Mouse (Mus musculus): Measurements from ENCODE around the gene Scand1. TPM values are rescaled to one million over a fixed set of nuclear protein-coding genes. Genes with fewer than 3 reads are reported as not detected.
A peak's percentile ranks its signal among the peaks of the same experiment; 100 is the strongest.

Gene Scand1
- polyA plus RNA-seq, 1 experiment from 2014 or later: 53.6 TPM

DNA sequence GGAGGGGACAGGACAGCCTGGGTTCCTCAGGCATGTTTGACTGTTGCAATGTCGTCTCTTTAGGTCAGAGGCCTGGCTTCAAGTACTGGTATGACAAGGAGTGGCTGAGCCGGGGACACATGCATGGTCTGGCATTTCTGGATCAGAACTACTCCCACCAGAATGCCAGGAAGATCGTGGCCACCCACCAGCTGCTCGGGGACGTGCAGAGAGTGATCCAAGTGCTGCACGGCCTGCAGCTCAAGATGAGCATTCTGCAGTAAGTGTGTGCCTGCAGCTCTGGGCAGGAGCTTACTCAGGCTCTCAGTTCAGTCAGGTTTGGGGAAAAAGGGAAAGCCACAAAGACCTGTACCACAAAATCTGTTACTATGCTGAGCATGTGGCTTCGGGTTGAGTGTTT is 14.0 kb downstream of the Scand1 start:
- peaks cover 30% of the 10 kb centered on the region for H3K36me3 ChIP-seq (ENCODE audit: control insufficient read depth, insufficient read depth, low read length)
- no peaks in the 10 kb centered on the region for H3K27me3 ChIP-seq (ENCODE audit: control insufficient read depth, insufficient read depth, low read depth, low read length)
- no peaks in the 10 kb centered on the region; the same call in 1 of the 2 replicates for H3K4me1 ChIP-seq (replicated peaks; ENCODE audit: control insufficient read depth, insufficient read depth, low read length)
- WGBS: 72% methylated on average over 7 of the region's 7 CpGs
- H3K4me3 ChIP-seq (ENCODE audit: low read length): no peak overlapping the region
- H3K9me3 ChIP-seq (ENCODE audit: control insufficient read depth, low read length): no peaks in the 10 kb centered on the region
- ATAC-seq (ENCODE audit: low read depth): no peak
- H3K27ac ChIP-seq (ENCODE audit: low read length): no peak overlapping the region
- H3K4me2 ChIP-seq (ENCODE audit: low read depth, low read length): no peak overlapping the region
- no peak overlapping the region for H3K9ac ChIP-seq (ENCODE audit: low read length)

DNA sequence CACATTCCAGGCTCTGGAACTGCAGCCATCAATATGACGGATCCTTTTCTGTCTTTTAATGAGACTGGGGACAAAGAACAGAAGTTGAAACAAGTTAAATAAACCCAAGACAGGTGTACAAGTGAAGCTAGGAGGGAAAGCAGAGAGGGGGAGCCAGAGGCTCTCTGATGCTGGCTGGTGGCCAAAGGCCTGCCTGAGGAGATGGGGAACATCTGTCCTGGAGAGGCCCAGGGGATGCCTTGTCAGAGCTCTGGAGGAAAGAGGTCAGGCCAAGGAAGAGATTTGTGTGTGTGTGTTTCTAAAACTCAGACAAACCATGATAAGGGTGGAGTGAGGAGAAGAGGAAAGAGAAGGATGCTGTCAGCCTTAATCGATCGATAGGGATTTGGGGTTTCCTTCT is 14.9 kb downstream of the Scand1 start:
- Histone ChIP-seq H3K4me2 (ENCODE audit: low read depth, low read length) (no peak overlapping the region), H3K27me3 (ENCODE audit: control insufficient read depth, insufficient read depth, low read depth, low read length) (no peaks in the 10 kb centered on the region), H3K36me3 (ENCODE audit: control insufficient read depth, insufficient read depth, low read length) (peaks cover 30% of the 10 kb centered on the region), H3K27ac (ENCODE audit: low read length) (no peak overlapping the region), H3K4me1 (replicated peaks; ENCODE audit: control insufficient read depth, insufficient read depth, low read length) (no peaks in the 10 kb centered on the region; the same call in 1 of the 2 replicates), H3K9ac (ENCODE audit: low read length) (no peak overlapping the region), H3K9me3 (ENCODE audit: control insufficient read depth, low read length) (no peaks in the 10 kb centered on the region), H3K4me3 (ENCODE audit: low read length) (no peak overlapping the region)
- 48% methylated on average over 3 of the region's 3 CpGs for WGBS
- peak; percentile 59 for ATAC-seq (ENCODE audit: low read depth)

DNA sequence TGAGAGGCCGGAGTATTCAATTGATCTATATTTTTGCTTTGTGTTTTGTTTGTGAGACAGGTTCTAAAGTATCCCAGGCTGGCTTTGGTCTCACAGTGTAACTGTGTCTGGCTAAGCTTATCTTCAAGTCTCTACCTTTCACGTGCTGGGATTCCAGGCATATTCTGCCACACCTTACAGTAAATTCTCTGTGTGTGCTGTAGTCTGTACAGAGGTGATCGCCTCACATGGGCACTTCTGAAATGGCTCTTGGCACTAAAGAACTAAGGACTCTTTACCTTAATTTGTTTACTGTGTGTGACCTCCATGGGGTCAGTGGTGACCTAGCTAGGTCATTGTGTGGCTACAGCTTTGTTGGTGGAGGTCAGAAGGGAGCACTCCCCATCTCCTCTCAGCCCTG is 16.3 kb downstream of the Scand1 start:
- 76% methylated on average over 3 of the region's 3 CpGs for WGBS
- Histone ChIP-seq H3K4me1 (replicated peaks; ENCODE audit: control insufficient read depth, insufficient read depth, low read length) (no peaks in the 10 kb centered on the region; the same call in 1 of the 2 replicates), H3K4me3 (ENCODE audit: low read length) (no peak overlapping the region), H3K9me3 (ENCODE audit: control insufficient read depth, low read length) (no peaks in the 10 kb centered on the region), H3K4me2 (ENCODE audit: low read depth, low read length) (no peak overlapping the region), H3K9ac (ENCODE audit: low read length) (no peak overlapping the region), H3K27ac (ENCODE audit: low read length) (no peak overlapping the region), H3K27me3 (ENCODE audit: control insufficient read depth, insufficient read depth, low read depth, low read length) (no peaks in the 10 kb centered on the region), H3K36me3 (ENCODE audit: control insufficient read depth, insufficient read depth, low read length) (peaks cover 24% of the 10 kb centered on the region)
- ATAC-seq (ENCODE audit: low read depth): no peak

DNA sequence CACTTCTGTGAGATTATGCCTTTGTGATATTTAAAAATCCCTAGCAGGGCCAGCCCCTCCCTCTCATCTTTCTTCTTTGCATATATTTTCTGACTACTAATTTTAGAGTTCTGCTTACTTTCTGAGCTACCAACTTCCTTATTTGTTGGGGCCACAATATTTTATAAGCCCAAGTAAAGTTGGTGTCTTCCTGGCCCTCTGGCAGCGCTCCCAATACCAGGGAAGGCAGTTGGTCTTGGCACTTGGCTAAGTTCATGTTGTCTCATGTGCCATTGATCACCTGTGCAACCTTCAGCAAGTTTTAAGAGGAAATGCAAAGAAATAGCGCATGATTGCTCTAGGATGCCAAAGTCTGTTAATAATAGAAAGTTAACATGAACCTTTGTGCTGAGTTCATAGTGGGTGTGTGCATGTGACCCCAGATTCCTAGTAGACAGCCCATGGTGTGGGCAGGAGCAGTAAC is 16.9 kb downstream of the Scand1 start:
- Histone ChIP-seq H3K4me2 (ENCODE audit: low read depth, low read length) (no peak overlapping the region), H3K4me1 (replicated peaks; ENCODE audit: control insufficient read depth, insufficient read depth, low read length) (no peaks in the 10 kb centered on the region; the same call in 1 of the 2 replicates), H3K36me3 (ENCODE audit: control insufficient read depth, insufficient read depth, low read length) (peaks cover 19% of the 10 kb centered on the region), H3K9me3 (ENCODE audit: control insufficient read depth, low read length) (no peaks in the 10 kb centered on the region), H3K9ac (ENCODE audit: low read length) (no peak overlapping the region), H3K27ac (ENCODE audit: low read length) (no peak overlapping the region), H3K27me3 (ENCODE audit: control insufficient read depth, insufficient read depth, low read depth, low read length) (no peaks in the 10 kb centered on the region), H3K4me3 (ENCODE audit: low read length) (no peak overlapping the region)
- no peak for ATAC-seq (ENCODE audit: low read depth)
- 90% methylated on average over 2 of the region's 2 CpGs for WGBS

DNA sequence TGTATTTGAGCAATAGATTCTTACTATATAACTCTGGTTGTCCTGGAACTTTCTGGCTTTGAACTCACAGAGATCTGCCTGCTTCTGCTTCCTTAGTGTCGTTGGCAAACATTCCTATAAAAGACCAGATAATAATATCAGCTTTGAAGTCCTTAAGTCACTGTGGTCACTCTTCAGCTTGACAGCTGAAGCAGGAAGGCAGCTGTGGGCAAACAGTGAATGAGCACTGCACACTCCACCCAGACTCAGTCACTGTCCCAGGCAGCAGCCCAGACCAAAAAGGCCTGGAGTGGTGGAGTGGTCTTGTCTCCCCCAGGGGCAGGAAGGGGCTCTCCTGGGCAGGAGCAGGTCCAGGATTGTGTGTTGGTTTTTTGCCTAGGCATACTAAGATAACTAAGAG is 20.5 kb downstream of the Scand1 start:
- Histone ChIP-seq H3K9ac (ENCODE audit: low read length) (no peak overlapping the region), H3K36me3 (ENCODE audit: control insufficient read depth, insufficient read depth, low read length) (peaks cover 11% of the 10 kb centered on the region), H3K4me2 (ENCODE audit: low read depth, low read length) (no peak overlapping the region), H3K9me3 (ENCODE audit: control insufficient read depth, low read length) (no peaks in the 10 kb centered on the region), H3K4me3 (ENCODE audit: low read length) (no peak overlapping the region), H3K27ac (ENCODE audit: low read length) (no peak overlapping the region), H3K27me3 (ENCODE audit: control insufficient read depth, insufficient read depth, low read depth, low read length) (no peaks in the 10 kb centered on the region), H3K4me1 (replicated peaks; ENCODE audit: control insufficient read depth, insufficient read depth, low read length) (no peaks in the 10 kb centered on the region)
- WGBS: 78% methylated on average over 1 of the region's 1 CpGs
- ATAC-seq (ENCODE audit: low read depth): no peak

DNA sequence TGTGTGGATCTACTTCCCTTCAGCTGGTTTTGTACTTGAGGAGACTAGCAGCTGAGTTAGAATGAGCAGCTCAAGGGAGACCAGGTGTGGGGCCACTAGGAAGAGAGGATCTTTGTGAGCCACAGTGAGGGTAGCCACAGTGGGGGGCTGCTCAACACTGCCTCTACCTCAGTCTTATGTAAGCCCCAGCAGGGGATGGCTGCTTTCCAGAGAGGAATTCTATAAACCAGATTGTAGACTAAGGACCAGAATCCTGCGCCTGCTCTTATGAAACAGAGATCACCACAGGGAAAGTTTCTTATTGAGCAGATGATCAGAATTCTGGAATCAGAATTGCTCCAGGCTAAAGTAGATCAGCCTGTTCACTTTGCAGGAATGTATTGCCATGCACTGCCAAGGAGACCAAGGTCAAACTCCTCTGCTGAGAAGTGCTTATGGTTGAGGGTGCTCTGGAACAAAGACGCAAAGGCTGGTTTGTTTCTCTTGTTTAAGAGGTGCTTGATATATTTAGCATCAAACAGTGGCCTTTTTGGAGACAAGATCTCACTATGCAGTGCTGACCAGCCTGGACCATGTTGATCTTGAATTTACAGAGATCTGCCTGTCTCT is 22.8 kb downstream of the Scand1 start:
- WGBS: 77% methylated on average over 2 of the region's 2 CpGs

DNA sequence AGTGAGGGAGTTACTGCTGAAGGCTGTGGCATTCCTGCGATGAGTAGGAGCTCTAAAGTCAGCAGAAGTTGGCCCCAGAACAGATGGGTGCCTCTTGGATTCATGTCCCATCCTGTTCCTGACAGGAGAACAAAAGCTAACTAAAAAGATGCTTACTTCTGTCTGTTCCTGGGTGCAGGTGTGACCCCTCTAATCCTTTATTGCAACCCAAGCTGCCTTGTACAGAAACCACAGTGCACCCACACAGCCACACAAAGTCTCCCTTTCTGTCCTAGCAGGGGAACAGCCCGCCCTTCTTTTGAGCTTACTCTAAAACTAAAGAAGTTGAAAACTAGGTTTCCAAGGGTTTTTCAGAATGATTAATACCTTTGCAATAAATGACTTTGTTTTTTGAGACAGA is 24.3 kb downstream of the Scand1 start:
- WGBS: 87% methylated on average over 2 of the region's 2 CpGs
- no peak overlapping the region for H3K9ac ChIP-seq (ENCODE audit: low read length)
- H3K4me3 ChIP-seq (ENCODE audit: low read length): no peak overlapping the region
- H3K36me3 ChIP-seq (ENCODE audit: control insufficient read depth, insufficient read depth, low read length): peaks cover 3% of the 10 kb centered on the region
- H3K27ac ChIP-seq (ENCODE audit: low read length): no peak overlapping the region
- ATAC-seq (ENCODE audit: low read depth): no peak
- no peaks in the 10 kb centered on the region for H3K4me1 ChIP-seq (replicated peaks; ENCODE audit: control insufficient read depth, insufficient read depth, low read length)
- H3K27me3 ChIP-seq (ENCODE audit: control insufficient read depth, insufficient read depth, low read depth, low read length): no peaks in the 10 kb centered on the region
- H3K4me2 ChIP-seq (ENCODE audit: low read depth, low read length): no peak overlapping the region
- H3K9me3 ChIP-seq (ENCODE audit: control insufficient read depth, low read length): no peaks in the 10 kb centered on the region

More for the DNA sequence above, 22.8 kb downstream of the Scand1 start:
- no peak for ATAC-seq (ENCODE audit: low read depth)
- H3K27me3 ChIP-seq (ENCODE audit: control insufficient read depth, insufficient read depth, low read depth, low read length): no peaks in the 10 kb centered on the region
- H3K4me3 ChIP-seq (ENCODE audit: low read length): no peak overlapping the region
- peaks cover 8% of the 10 kb centered on the region for H3K36me3 ChIP-seq (ENCODE audit: control insufficient read depth, insufficient read depth, low read length)
- H3K4me2 ChIP-seq (ENCODE audit: low read depth, low read length): no peak overlapping the region
- H3K27ac ChIP-seq (ENCODE audit: low read length): no peak overlapping the region
- H3K4me1 ChIP-seq (replicated peaks; ENCODE audit: control insufficient read depth, insufficient read depth, low read length): no peaks in the 10 kb centered on the region
- no peak overlapping the region for H3K9ac ChIP-seq (ENCODE audit: low read length)
- H3K9me3 ChIP-seq (ENCODE audit: control insufficient read depth, low read length): no peaks in the 10 kb centered on the region

DNA sequence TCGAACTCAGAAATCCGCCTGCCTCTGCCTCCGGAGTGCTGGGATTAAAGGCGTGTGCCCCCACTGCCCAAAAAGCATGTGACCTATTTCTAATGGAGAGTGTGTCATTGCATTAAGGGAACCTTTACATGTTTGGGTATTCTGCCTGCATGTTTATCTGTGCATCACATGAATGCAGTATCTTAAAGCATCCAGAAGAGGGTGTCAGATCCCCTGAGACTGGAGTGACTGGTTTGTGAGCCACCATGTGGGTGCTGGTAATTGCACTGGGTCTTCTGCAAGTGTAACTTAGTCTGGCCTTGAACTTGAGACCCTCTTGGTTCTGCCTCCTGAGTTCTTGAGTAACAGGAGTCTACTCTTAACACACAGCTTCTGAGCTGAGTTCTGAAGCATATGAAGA is 25.8 kb downstream of the Scand1 start:
- 92% methylated on average over 4 of the region's 4 CpGs for WGBS
- H3K36me3 ChIP-seq (ENCODE audit: control insufficient read depth, insufficient read depth, low read length): peaks cover 6% of the 10 kb centered on the region

DNA sequence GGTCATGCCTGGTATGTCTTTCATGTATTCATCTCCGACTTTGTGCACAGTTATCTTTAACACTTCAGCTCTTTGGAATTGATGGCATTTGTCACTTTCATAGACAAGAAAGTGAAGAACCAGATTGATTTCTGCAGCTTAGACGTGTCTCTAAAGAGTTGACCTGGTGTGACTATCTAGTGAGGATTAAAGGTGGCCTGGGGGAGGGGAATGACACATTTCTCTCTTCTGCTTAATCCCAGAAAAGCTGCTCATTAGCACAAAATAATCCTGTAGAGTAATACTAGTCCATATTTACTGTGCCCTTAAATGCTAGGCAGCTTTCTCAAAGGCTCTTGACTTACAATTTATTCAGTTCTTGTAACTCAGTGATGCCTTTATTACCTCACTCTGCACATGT is 27.3 kb downstream of the Scand1 start:
- H3K4me2 ChIP-seq (ENCODE audit: low read depth, low read length): no peak overlapping the region
- no peaks in the 10 kb centered on the region for H3K27me3 ChIP-seq (ENCODE audit: control insufficient read depth, insufficient read depth, low read depth, low read length)
- H3K4me1 ChIP-seq (replicated peaks; ENCODE audit: control insufficient read depth, insufficient read depth, low read length): no peaks in the 10 kb centered on the region
- ATAC-seq (ENCODE audit: low read depth): no peak
- H3K9ac ChIP-seq (ENCODE audit: low read length): no peak overlapping the region
- no peak overlapping the region for H3K27ac ChIP-seq (ENCODE audit: low read length)
- 78% methylated on average over 2 of the region's 2 CpGs for WGBS
- H3K9me3 ChIP-seq (ENCODE audit: control insufficient read depth, low read length): no peaks in the 10 kb centered on the region
- H3K36me3 ChIP-seq (ENCODE audit: control insufficient read depth, insufficient read depth, low read length): peaks cover 6% of the 10 kb centered on the region
- no peak overlapping the region for H3K4me3 ChIP-seq (ENCODE audit: low read length)

More for the DNA sequence above, 25.8 kb downstream of the Scand1 start:
- no peaks in the 10 kb centered on the region for H3K4me1 ChIP-seq (replicated peaks; ENCODE audit: control insufficient read depth, insufficient read depth, low read length)
- no peaks in the 10 kb centered on the region for H3K27me3 ChIP-seq (ENCODE audit: control insufficient read depth, insufficient read depth, low read depth, low read length)
- H3K9me3 ChIP-seq (ENCODE audit: control insufficient read depth, low read length): no peaks in the 10 kb centered on the region
- no peak overlapping the region for H3K4me2 ChIP-seq (ENCODE audit: low read depth, low read length)
- no peak overlapping the region for H3K27ac ChIP-seq (ENCODE audit: low read length)
- no peak overlapping the region for H3K9ac ChIP-seq (ENCODE audit: low read length)
- ATAC-seq (ENCODE audit: low read depth): no peak
- no peak overlapping the region for H3K4me3 ChIP-seq (ENCODE audit: low read length)
